Mouse (Mus musculus): ENCODE measurements around the gene Rag1. TPM values are rescaled to one million over a fixed set of nuclear protein-coding genes. Genes with fewer than 3 reads are reported as not detected.

Rag1 gene
- polyA plus RNA-seq, 1 experiment from 2014 or later: 0.02 TPM

- H3K36me3 ChIP-seq (ENCODE audit: insufficient read depth, low read length): no peaks in the 10 kb centered on the region
- no peak overlapping the region for H3K9ac ChIP-seq (replicated peaks; ENCODE audit: low read length)
- no peak overlapping the region for H3K27ac ChIP-seq (ENCODE audit: low read length)
- H3K27me3 ChIP-seq (ENCODE audit: insufficient read depth, low read length): peaks cover 3% of the 10 kb centered on the region; the same call in 1 of the 2 replicates
- no peaks in the 10 kb centered on the region for H3K9me3 ChIP-seq (ENCODE audit: low read length)
- ATAC-seq (ENCODE audit: low FRiP score, low TSS enrichment): no peak
- no peak overlapping the region for H3K4me2 ChIP-seq (replicated peaks; ENCODE audit: low read depth, low read length)
- WGBS: 72% methylated on average over 3 of the region's 3 CpGs
- H3K4me1 ChIP-seq (ENCODE audit: insufficient read depth, low read length): 0 out of 2 replicates have a peak, but pooled peaks cover 3% of the 10 kb centered on the region
- H3K4me3 ChIP-seq (ENCODE audit: low read length): no peak overlapping the region
Observed at GRCm38 (mm10) chr2:101673547-101673946, 24.2 kb upstream of the Rag1 start.

GRCm38 (mm10) chr2:101668751-101669150 lies 19.4 kb upstream of the Rag1 start:
- no peaks in the 10 kb centered on the region for H3K36me3 ChIP-seq (ENCODE audit: insufficient read depth, low read length)
- no peak overlapping the region for H3K9ac ChIP-seq (replicated peaks; ENCODE audit: low read length)
- H3K27me3 ChIP-seq (ENCODE audit: insufficient read depth, low read length): no peaks in the 10 kb centered on the region
- H3K9me3 ChIP-seq (ENCODE audit: low read length): no peaks in the 10 kb centered on the region
- WGBS: 89% methylated on average over 3 of the region's 3 CpGs
- no peak overlapping the region for H3K4me2 ChIP-seq (replicated peaks; ENCODE audit: low read depth, low read length)
- H3K4me3 ChIP-seq (ENCODE audit: low read length): no peak overlapping the region
- H3K27ac ChIP-seq (ENCODE audit: low read length): no peak overlapping the region
- 0 out of 2 replicates have a peak, but pooled peaks cover 3% of the 10 kb centered on the region for H3K4me1 ChIP-seq (ENCODE audit: insufficient read depth, low read length)
- ATAC-seq (ENCODE audit: low FRiP score, low TSS enrichment): no peak

GRCm38 (mm10) chr2:101665703-101666092 lies 16.4 kb upstream of the Rag1 start:
- H3K36me3 ChIP-seq (ENCODE audit: insufficient read depth, low read length): no peaks in the 10 kb centered on the region
- no peak overlapping the region for H3K4me2 ChIP-seq (replicated peaks; ENCODE audit: low read depth, low read length)
- ATAC-seq (ENCODE audit: low FRiP score, low TSS enrichment): no peak
- no peaks in the 10 kb centered on the region for H3K9me3 ChIP-seq (ENCODE audit: low read length)
- no peak overlapping the region for H3K9ac ChIP-seq (replicated peaks; ENCODE audit: low read length)
- H3K4me1 ChIP-seq (ENCODE audit: insufficient read depth, low read length): 0 out of 2 replicates have a peak, but pooled peaks cover under 1% of the 10 kb centered on the region
- H3K4me3 ChIP-seq (ENCODE audit: low read length): no peak overlapping the region
- no peaks in the 10 kb centered on the region for H3K27me3 ChIP-seq (ENCODE audit: insufficient read depth, low read length)
- no peak overlapping the region for H3K27ac ChIP-seq (ENCODE audit: low read length)
- WGBS: 90% methylated on average over 3 of the region's 3 CpGs

GRCm38 (mm10) chr2:101665058-101665702 lies 15.9 kb upstream of the Rag1 start:
- H3K27me3 ChIP-seq (ENCODE audit: insufficient read depth, low read length): no peaks in the 10 kb centered on the region
- no peaks in the 10 kb centered on the region for H3K9me3 ChIP-seq (ENCODE audit: low read length)
- no peak overlapping the region for H3K27ac ChIP-seq (ENCODE audit: low read length)
- no peak overlapping the region for H3K4me3 ChIP-seq (ENCODE audit: low read length)
- no peaks in the 10 kb centered on the region for H3K4me1 ChIP-seq (ENCODE audit: insufficient read depth, low read length)
- ATAC-seq (ENCODE audit: low FRiP score, low TSS enrichment): peak; percentile 90
- H3K36me3 ChIP-seq (ENCODE audit: insufficient read depth, low read length): no peaks in the 10 kb centered on the region
- no peak overlapping the region for H3K9ac ChIP-seq (replicated peaks; ENCODE audit: low read length)
- 22% methylated on average over 9 of the region's 9 CpGs for WGBS
- H3K4me2 ChIP-seq (replicated peaks; ENCODE audit: low read depth, low read length): no peak overlapping the region

- Histone ChIP-seq H3K4me1 (ENCODE audit: insufficient read depth, low read length) (no peaks in the 10 kb centered on the region), H3K9ac (replicated peaks; ENCODE audit: low read length) (no peak overlapping the region), H3K27me3 (ENCODE audit: insufficient read depth, low read length) (no peaks in the 10 kb centered on the region), H3K4me2 (replicated peaks; ENCODE audit: low read depth, low read length) (no peak overlapping the region), H3K27ac (ENCODE audit: low read length) (no peak overlapping the region), H3K9me3 (ENCODE audit: low read length) (no peaks in the 10 kb centered on the region), H3K4me3 (ENCODE audit: low read length) (no peak overlapping the region), H3K36me3 (ENCODE audit: insufficient read depth, low read length) (no peaks in the 10 kb centered on the region)
- 53% methylated on average over 2 of the region's 2 CpGs for WGBS
- no peak for ATAC-seq (ENCODE audit: low FRiP score, low TSS enrichment)
Observed at GRCm38 (mm10) chr2:101660536-101660935, 11.2 kb upstream of the Rag1 start.

DNA sequence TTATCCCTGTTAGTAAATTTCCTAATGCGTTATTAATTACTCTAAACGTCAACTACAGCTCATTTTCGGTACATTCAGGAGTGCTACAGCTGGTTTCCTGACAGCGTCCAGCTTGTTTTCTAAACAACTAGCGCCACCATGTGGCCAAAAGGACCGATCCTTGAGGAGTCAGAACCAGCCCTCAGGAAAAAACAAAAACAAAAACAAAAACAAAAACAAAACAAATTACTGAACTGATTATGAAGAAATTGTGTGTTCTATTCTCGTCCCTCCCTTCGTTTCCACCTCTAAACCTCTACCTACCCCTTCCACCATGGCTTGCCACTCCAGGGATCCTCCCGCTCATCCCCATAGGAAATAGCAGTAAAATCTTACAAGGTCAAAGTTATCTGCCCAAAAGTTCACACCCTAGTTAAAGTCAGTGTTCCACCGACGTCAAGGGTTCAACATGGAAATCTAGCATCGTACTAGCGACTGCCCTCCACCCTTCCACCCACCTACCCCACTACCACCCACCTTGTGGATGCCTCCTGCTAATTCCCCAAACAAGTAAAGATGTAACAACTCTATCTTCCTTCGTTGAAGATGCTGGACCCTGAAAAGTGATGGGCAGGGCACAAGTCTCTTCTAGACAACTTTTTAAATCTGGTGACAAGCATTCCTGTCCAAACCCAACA lies 3.8 kb upstream of the Rag1 start:
- peak; percentile 69 for ATAC-seq (ENCODE audit: low FRiP score, low TSS enrichment)
- Histone ChIP-seq H3K36me3 (ENCODE audit: insufficient read depth, low read length) (no peaks in the 10 kb centered on the region), H3K4me3 (ENCODE audit: low read length) (peak overlapping the region; percentile 32), H3K9ac (replicated peaks; ENCODE audit: low read length) (0 out of 2 replicates have a peak overlapping the region, but pooled peaks have one; percentile 32), H3K4me1 (ENCODE audit: insufficient read depth, low read length) (peaks cover 4% of the 10 kb centered on the region), H3K4me2 (replicated peaks; ENCODE audit: low read depth, low read length) (peak overlapping the region; percentile 62), H3K9me3 (ENCODE audit: low read length) (no peaks in the 10 kb centered on the region), H3K27ac (ENCODE audit: low read length) (no peak overlapping the region), H3K27me3 (ENCODE audit: insufficient read depth, low read length) (no peaks in the 10 kb centered on the region; the same call in 1 of the 2 replicates)
- 17% methylated on average over 14 of the region's 14 CpGs for WGBS

DNA sequence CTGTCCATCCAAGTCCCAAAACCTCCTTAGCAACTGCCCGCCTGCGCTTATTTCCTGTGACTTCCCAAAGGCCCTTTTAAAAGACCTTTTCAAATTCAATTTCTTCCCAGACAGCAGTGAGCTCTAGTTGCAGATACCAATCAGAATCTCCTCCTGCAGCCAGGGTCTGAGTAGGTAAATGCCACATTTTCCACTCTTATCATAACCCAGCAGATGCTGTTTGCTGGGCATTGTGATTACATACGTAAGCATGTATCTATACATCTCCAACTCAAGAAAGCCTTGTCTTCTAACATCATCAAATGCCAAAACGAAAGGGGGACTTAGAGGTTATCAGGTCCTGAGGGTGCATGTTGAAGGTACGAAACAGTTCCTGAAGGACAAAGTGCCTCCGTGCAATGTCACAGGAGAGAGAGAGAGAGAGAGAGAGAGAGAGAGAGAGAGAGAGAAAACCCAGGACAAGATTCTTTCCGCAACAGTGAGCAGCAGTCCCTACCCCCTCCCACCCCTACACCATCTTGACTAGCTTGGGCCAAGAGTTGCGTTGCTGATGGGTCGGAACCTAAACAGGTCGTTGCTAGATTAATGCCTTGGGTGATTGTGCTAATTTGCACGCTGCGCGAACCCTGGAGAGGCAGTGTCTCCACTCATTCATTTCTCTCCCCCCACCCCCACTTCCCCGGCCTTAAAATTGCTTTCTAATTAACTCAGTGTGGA lies 3.1 kb upstream of the Rag1 start:
- ATAC-seq (ENCODE audit: low FRiP score, low TSS enrichment): peak; percentile 58
- peak overlapping the region; percentile 32 for H3K4me3 ChIP-seq (ENCODE audit: low read length)
- H3K27ac ChIP-seq (ENCODE audit: low read length): no peak overlapping the region
- H3K9me3 ChIP-seq (ENCODE audit: low read length): no peaks in the 10 kb centered on the region
- peak overlapping the region; percentile 62 for H3K4me2 ChIP-seq (replicated peaks; ENCODE audit: low read depth, low read length)
- peaks cover 4% of the 10 kb centered on the region for H3K4me1 ChIP-seq (ENCODE audit: insufficient read depth, low read length)
- 35% methylated on average over 14 of the region's 14 CpGs for WGBS
- no peaks in the 10 kb centered on the region; the same call in 1 of the 2 replicates for H3K27me3 ChIP-seq (ENCODE audit: insufficient read depth, low read length)
- H3K9ac ChIP-seq (replicated peaks; ENCODE audit: low read length): 0 out of 2 replicates have a peak overlapping the region, but pooled peaks have one; percentile 32
- no peaks in the 10 kb centered on the region for H3K36me3 ChIP-seq (ENCODE audit: insufficient read depth, low read length)

- H3K9ac ChIP-seq (replicated peaks; ENCODE audit: low read length): no peak overlapping the region
- no peaks in the 10 kb centered on the region; the same call in 1 of the 2 replicates for H3K27me3 ChIP-seq (ENCODE audit: insufficient read depth, low read length)
- no peak overlapping the region for H3K4me3 ChIP-seq (ENCODE audit: low read length)
- H3K4me1 ChIP-seq (ENCODE audit: insufficient read depth, low read length): peaks cover 4% of the 10 kb centered on the region
- no peak overlapping the region for H3K27ac ChIP-seq (ENCODE audit: low read length)
- no peak overlapping the region for H3K4me2 ChIP-seq (replicated peaks; ENCODE audit: low read depth, low read length)
- H3K9me3 ChIP-seq (ENCODE audit: low read length): no peaks in the 10 kb centered on the region
- no peaks in the 10 kb centered on the region for H3K36me3 ChIP-seq (ENCODE audit: insufficient read depth, low read length)
- no peak for ATAC-seq (ENCODE audit: low FRiP score, low TSS enrichment)
- WGBS: 67% methylated on average over 1 of the region's 1 CpGs
Observed at GRCm38 (mm10) chr2:101650446-101650845, 1.1 kb upstream of the Rag1 start.

DNA sequence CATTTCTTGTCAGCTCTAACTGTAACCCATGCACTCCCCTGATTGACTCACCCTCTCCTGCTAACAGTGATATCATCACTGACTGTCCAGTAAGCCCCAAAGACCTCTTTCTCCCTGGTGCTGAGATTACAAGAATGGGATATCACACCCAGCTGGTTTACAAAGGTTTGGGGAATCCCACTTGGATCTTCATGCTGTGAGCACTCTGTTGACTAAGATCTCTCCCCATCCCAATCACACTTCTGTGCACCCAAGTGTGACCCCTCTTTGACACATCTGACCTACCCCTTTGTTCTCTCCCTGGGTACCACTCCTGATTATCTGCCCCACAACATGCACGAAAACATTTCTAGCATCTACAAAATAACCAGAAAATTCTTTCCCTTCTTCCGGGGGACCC lies 940 bp downstream of the Rag1 start:
- H3K36me3 ChIP-seq (ENCODE audit: insufficient read depth, low read length): no peaks in the 10 kb centered on the region
- H3K27me3 ChIP-seq (ENCODE audit: insufficient read depth, low read length): no peaks in the 10 kb centered on the region
- H3K4me1 ChIP-seq (ENCODE audit: insufficient read depth, low read length): peaks cover 4% of the 10 kb centered on the region
- no peak overlapping the region for H3K4me2 ChIP-seq (replicated peaks; ENCODE audit: low read depth, low read length)
- no peak overlapping the region for H3K9ac ChIP-seq (replicated peaks; ENCODE audit: low read length)
- H3K4me3 ChIP-seq (ENCODE audit: low read length): no peak overlapping the region
- WGBS: 73% methylated on average over 2 of the region's 2 CpGs
- no peak for ATAC-seq (ENCODE audit: low FRiP score, low TSS enrichment)
- H3K27ac ChIP-seq (ENCODE audit: low read length): no peak overlapping the region
- H3K9me3 ChIP-seq (ENCODE audit: low read length): no peaks in the 10 kb centered on the region
